Mouse (Mus musculus): ENCODE measurements around the gene Clint1.
"Not testable (repeated sequence)": the region's sequence is repeated elsewhere in the genome, so short reads cannot be mapped to it uniquely, and the experiment has no call there.

Gene Clint1

GRCm38 (mm10) chr11:45874251-45874650 is 22.4 kb downstream of the Clint1 start:
- CTCF ChIA-PET, result interaction anchor here in 3 of 4 experiments (0.6 to 1.8 kb wide), 4 partner anchors 10 to 195 kb away, joined by 4 to 5 read pairs (median 5); no protein-coding TSS in a partner anchor

GRCm38 (mm10) chr11:45875351-45875935 is 23.6 kb downstream of the Clint1 start:
- POLR2A ChIA-PET, result interaction anchor here in 3 of 4 experiments (0.6 to 1.5 kb wide), 9 partner anchors 9 to 557 kb away, joined by 3 to 4 read pairs (median 3); no protein-coding TSS in a partner anchor
- CTCF ChIA-PET, result interaction anchor here in 2 of 4 experiments (0.6 to 0.9 kb wide), 3 partner anchors 14 to 1294 kb away, joined by 3 to 8 read pairs (median 4); no protein-coding TSS in a partner anchor

More at GRCm38 (mm10) chr11:45874251-45874650, 22.4 kb downstream of the Clint1 start:
- POLR2A ChIA-PET, result interaction anchor here in 2 of 4 experiments (1.6 to 3.3 kb wide), 2 partner anchors 10 to 13 kb away, joined by 3 to 25 read pairs; no protein-coding TSS in a partner anchor

GRCm38 (mm10) chr11:45876036-45876435 is 24.2 kb downstream of the Clint1 start:
- POLR2A ChIA-PET, result interaction anchor here in 3 of 4 experiments (0.6 to 1.5 kb wide), 7 partner anchors 8 to 220 kb away, joined by 3 to 4 read pairs (median 3); no protein-coding TSS in a partner anchor
- CTCF ChIA-PET, result interaction anchor here in 2 of 4 experiments (0.6 to 0.9 kb wide), 3 partner anchors 13 to 1295 kb away, joined by 3 to 8 read pairs (median 4); no protein-coding TSS in a partner anchor

- CTCF ChIA-PET, POLR2A ChIA-PET: not testable (repeated sequence)
These were observed 27.5 kb downstream of the Clint1 start for GRCm38 (mm10) chr11:45879366-45879765.

GRCm38 (mm10) chr11:45881026-45881682 is 29.3 kb downstream of the Clint1 start:
- POLR2A ChIA-PET, result interaction anchor here in 2 of 4 experiments (0.6 to 1.7 kb wide), 7 partner anchors 8 to 177 kb away, joined by 3 to 6 read pairs (median 4); no protein-coding TSS in a partner anchor

GRCm38 (mm10) chr11:45881683-45882068 is 29.8 kb downstream of the Clint1 start:
- ChIA-PET CTCF (interaction anchor here (0.5 to 1.8 kb wide), 18 partner anchors 7 to 279 kb away, joined by 3 to 9 read pairs (median 4); no protein-coding TSS in a partner anchor), POLR2A (interaction anchor here in 2 of 4 experiments (0.6 to 1.7 kb wide), 7 partner anchors 8 to 177 kb away, joined by 3 to 6 read pairs (median 4); no protein-coding TSS in a partner anchor)

More at GRCm38 (mm10) chr11:45881026-45881682, 29.3 kb downstream of the Clint1 start:
- CTCF ChIA-PET, result interaction anchor here (0.5 to 1.8 kb wide), 21 partner anchors 8 to 1264 kb away, joined by 3 to 9 read pairs (median 4); partner anchors contain the start of gene Ebf1 (in 1 of the 4)

- CTCF ChIA-PET, result interaction anchor here in 3 of 4 experiments (0.5 to 2.0 kb wide), 12 partner anchors 9 to 179 kb away, joined by 3 to 10 read pairs (median 4); no protein-coding TSS in a partner anchor
- POLR2A ChIA-PET, result interaction anchor here in 2 of 4 experiments (1.0 to 5.1 kb wide), 4 partner anchors 8 to 29 kb away, joined by 3 to 25 read pairs (median 4); no protein-coding TSS in a partner anchor
These were observed 31.6 kb downstream of the Clint1 start for GRCm38 (mm10) chr11:45883270-45883931.

- CTCF ChIA-PET, result interaction anchor here in 3 of 4 experiments (0.5 to 2.0 kb wide), 12 partner anchors 10 to 180 kb away, joined by 3 to 10 read pairs (median 4); no protein-coding TSS in a partner anchor
- POLR2A ChIA-PET, result interaction anchor here in 2 of 4 experiments (1.0 to 5.1 kb wide), 5 partner anchors 8 to 29 kb away, joined by 3 to 25 read pairs (median 4); no protein-coding TSS in a partner anchor
These were observed 32.2 kb downstream of the Clint1 start for GRCm38 (mm10) chr11:45884029-45884428.

GRCm38 (mm10) chr11:45885606-45886230 is 33.9 kb downstream of the Clint1 start:
- POLR2A ChIA-PET, result interaction anchor here in 2 of 4 experiments (0.6 to 5.1 kb wide), 6 partner anchors 10 to 302 kb away, joined by 3 to 25 read pairs (median 4); no protein-coding TSS in a partner anchor
- CTCF ChIA-PET, result interaction anchor here (0.6 to 2.0 kb wide), 7 partner anchors 41 to 390 kb away, joined by 3 to 10 read pairs (median 7); no protein-coding TSS in a partner anchor

- CTCF ChIA-PET, result interaction anchor here in 1 of 4 experiments (1.0 to 1.6 kb wide), 2 partner anchors 40 to 390 kb away, joined by 3 to 7 read pairs; no protein-coding TSS in a partner anchor
- POLR2A ChIA-PET, result interaction anchor here in 1 of 4 experiments (1.0 to 5.1 kb wide), 6 partner anchors 10 to 44 kb away, joined by 3 to 25 read pairs (median 4); no protein-coding TSS in a partner anchor
These were observed 34.7 kb downstream of the Clint1 start for GRCm38 (mm10) chr11:45886596-45886995.

GRCm38 (mm10) chr11:45888471-45889030 is 36.7 kb downstream of the Clint1 start:
- ChIA-PET CTCF (interaction anchor here (0.7 to 2.3 kb wide), 5 partner anchors 7 to 93 kb away, joined by 3 to 5 read pairs (median 3); no protein-coding TSS in a partner anchor), POLR2A (interaction anchor here in 1 of 4 experiments (0.5 to 2.6 kb wide), 2 partner anchors 8 to 756 kb away, joined by 4 to 9 read pairs; no protein-coding TSS in a partner anchor)

GRCm38 (mm10) chr11:45889981-45890380 is 38.1 kb downstream of the Clint1 start:
- POLR2A ChIA-PET, result interaction anchor here in 2 of 4 experiments (0.6 to 1.7 kb wide), 4 partner anchors 8 to 82 kb away, joined by 3 to 4 read pairs (median 4); no protein-coding TSS in a partner anchor

GRCm38 (mm10) chr11:45890423-45890822 is 38.6 kb downstream of the Clint1 start:
- ChIA-PET POLR2A (interaction anchor here in 2 of 4 experiments (0.8 to 1.7 kb wide), 3 partner anchors 8 to 80 kb away, joined by 3 to 4 read pairs (median 3); no protein-coding TSS in a partner anchor), CTCF (interaction anchor here in 1 of 4 experiments (2.3 kb wide), 1 partner anchor 17 kb away, joined by 5 read pairs; no protein-coding TSS in a partner anchor)

More at GRCm38 (mm10) chr11:45889981-45890380, 38.1 kb downstream of the Clint1 start:
- CTCF ChIA-PET, result interaction anchor here in 2 of 4 experiments (1.3 to 2.3 kb wide), 3 partner anchors 17 to 37 kb away, joined by 4 to 7 read pairs (median 5); no protein-coding TSS in a partner anchor

GRCm38 (mm10) chr11:45892861-45893360 is 41.1 kb downstream of the Clint1 start:
- CTCF ChIA-PET, result no interaction called here
- POLR2A ChIA-PET, result interaction anchor here in 1 of 4 experiments (0.6 kb wide), 1 partner anchor 15 kb away, joined by 4 read pairs; no protein-coding TSS in a partner anchor

- ChIA-PET POLR2A (interaction anchor here in 1 of 4 experiments (2.6 kb wide), 1 partner anchor 10 kb away, joined by 9 read pairs; no protein-coding TSS in a partner anchor), CTCF (interaction anchor here in 1 of 4 experiments (1.6 kb wide), 1 partner anchor 29 kb away, joined by 4 read pairs; no protein-coding TSS in a partner anchor)
These were observed 45.5 kb downstream of the Clint1 start for GRCm38 (mm10) chr11:45897392-45897791.
